Mouse (Mus musculus): Measurements from ENCODE around the gene Gadd45a.

Gadd45a gene

DNA sequence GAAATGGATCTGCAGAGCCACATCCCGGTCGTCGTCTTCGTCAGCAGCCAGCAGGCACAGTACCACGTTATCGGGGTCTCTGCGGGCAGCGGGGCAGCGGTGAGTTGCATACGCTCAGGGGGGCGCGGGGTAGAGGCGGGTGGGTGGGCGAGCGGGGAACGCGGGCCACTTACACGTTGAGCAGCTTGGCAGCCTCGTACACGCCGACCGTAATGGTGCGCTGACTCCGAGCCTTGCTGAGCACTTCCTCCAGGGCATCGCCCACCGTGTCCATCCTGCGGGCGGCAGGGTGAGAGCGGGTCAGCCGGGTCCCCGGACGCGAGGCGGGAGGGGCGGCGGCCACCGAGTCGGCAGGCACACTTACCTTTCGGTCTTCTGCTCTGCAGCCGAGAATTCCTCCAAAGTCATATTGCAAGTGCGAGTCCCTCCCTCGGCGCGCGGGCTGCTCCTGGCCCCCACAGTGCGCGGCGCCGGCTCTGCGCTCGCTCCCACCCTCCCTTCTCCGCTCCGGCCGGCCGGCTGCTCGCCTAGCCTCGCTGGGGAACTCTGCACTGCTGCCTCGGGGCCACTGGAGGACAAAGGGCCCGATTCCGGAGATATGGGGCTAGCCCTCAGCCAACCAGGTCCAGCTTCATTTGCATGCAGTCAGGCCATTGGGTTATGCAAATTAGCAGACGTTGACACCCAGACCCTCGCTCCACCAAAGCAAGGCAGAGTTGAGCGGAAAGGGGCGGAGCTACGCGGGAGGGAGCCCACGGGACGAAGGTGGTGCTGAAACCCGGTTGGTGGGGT lies at the start of gene Gadd45a:
TSS of gene Gadd45a (minus strand) at position 621 of the 792 bp plus-strand sequence.
- Histone ChIP-seq H3K27me3 (ENCODE audit: control insufficient read depth, insufficient read depth, low read length, poor library complexity, severe bottlenecking) (no peaks in the 10 kb centered on the region), H3K36me3 (ENCODE audit: control insufficient read depth, insufficient read depth, low read length, poor library complexity, severe bottlenecking) (no peaks in the 10 kb centered on the region)
- DNase-seq (ENCODE audit: low read depth, low spot score) = peak; percentile 97

DNA sequence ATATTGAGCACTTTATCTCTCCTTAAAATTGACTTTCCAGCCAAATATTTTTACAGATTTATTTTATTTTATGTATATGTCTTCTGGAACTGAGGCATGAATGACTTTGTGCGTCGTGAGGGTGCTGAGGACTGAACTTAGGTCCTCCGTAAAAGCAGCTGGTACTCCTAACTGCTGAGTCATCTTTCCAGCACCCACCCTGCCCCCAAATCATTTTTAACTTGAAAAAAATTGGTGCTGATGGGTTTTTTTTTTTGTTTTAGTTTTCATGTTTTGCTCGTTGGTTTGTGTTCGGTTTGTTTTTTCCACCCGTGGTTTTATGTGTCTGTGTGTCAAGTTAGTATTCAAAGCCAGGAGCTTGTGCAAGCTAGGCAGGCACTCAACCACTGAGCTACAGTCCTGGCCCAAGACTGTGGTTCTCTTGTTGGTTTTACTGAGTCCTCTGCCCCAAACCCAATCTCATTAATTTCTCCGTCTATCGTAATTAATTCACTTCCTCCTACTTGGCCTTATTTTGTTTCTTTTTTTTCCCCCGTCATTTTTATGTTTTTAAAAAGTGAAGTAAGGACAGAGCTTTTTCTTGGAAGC lies 48.7 kb upstream of the Gadd45a start:
- Histone ChIP-seq H3K27me3 (ENCODE audit: control insufficient read depth, insufficient read depth, low read length, poor library complexity, severe bottlenecking) (no peaks in the 10 kb centered on the region), H3K36me3 (ENCODE audit: control insufficient read depth, insufficient read depth, low read length, poor library complexity, severe bottlenecking) (no peaks in the 10 kb centered on the region)
- DNase-seq (ENCODE audit: low read depth, low spot score) = no peak

DNA sequence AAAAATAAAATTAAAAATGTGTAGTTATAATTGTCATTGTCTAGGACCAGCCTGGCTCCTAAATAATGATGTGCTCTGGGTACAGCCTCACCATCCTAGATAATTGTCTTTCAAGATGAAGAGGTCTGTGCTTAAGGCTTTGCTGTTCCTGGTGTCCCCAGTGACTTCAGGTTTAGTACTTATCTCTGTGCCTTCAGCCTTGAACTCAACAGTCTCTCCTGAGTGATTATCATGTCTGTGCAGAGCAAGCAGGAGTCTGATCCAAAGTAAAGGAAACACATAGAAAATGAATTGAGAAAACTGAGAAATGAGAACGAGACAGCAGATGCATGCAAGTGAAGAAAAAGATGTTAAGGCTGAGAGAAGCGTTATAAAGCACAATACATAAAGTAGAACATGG lies 47.2 kb upstream of the Gadd45a start:
- Histone ChIP-seq H3K36me3 (ENCODE audit: control insufficient read depth, insufficient read depth, low read length, poor library complexity, severe bottlenecking) (no peaks in the 10 kb centered on the region), H3K27me3 (ENCODE audit: control insufficient read depth, insufficient read depth, low read length, poor library complexity, severe bottlenecking) (no peaks in the 10 kb centered on the region)
- no peak for DNase-seq (ENCODE audit: low read depth, low spot score)

- no peak for DNase-seq (ENCODE audit: low read depth, low spot score)
- Histone ChIP-seq H3K27me3 (ENCODE audit: control insufficient read depth, insufficient read depth, low read length, poor library complexity, severe bottlenecking) (no peaks in the 10 kb centered on the region), H3K36me3 (ENCODE audit: control insufficient read depth, insufficient read depth, low read length, poor library complexity, severe bottlenecking) (no peaks in the 10 kb centered on the region)
Measured at GRCm38 (mm10) chr6:67081141-67081540, 43.9 kb upstream of the Gadd45a start.

GRCm38 (mm10) chr6:67078076-67078475 lies 40.8 kb upstream of the Gadd45a start:
- DNase-seq (ENCODE audit: low read depth, low spot score) = no peak
- H3K36me3 ChIP-seq (ENCODE audit: control insufficient read depth, insufficient read depth, low read length, poor library complexity, severe bottlenecking) = no peaks in the 10 kb centered on the region
- H3K27me3 ChIP-seq (ENCODE audit: control insufficient read depth, insufficient read depth, low read length, poor library complexity, severe bottlenecking) = no peaks in the 10 kb centered on the region

DNA sequence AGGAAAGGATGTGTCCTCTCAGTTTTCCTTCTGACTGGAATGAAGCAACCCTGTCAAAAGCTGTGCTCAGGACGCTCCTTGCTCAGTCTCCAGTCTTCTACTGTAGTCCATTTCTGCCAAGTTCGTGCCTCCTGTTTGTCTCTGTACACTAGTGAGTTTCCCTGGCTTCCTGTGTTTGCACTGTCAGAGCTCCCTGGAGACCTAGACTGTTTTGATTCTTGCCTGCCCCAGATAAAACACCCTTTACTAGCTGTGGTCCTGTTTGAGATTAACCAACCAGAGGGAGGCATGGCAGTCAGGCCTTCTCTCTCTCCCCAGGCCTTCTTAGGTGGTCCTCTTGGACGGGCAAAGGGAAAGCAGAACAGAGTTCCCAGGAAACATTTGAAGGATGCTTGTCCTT lies 40.2 kb upstream of the Gadd45a start:
- no peaks in the 10 kb centered on the region for H3K27me3 ChIP-seq (ENCODE audit: control insufficient read depth, insufficient read depth, low read length, poor library complexity, severe bottlenecking)
- peak; percentile 42 for DNase-seq (ENCODE audit: low read depth, low spot score)
- H3K36me3 ChIP-seq (ENCODE audit: control insufficient read depth, insufficient read depth, low read length, poor library complexity, severe bottlenecking) = no peaks in the 10 kb centered on the region

- H3K27me3 ChIP-seq (ENCODE audit: control insufficient read depth, insufficient read depth, low read length, poor library complexity, severe bottlenecking) = no peaks in the 10 kb centered on the region
- no peak for DNase-seq (ENCODE audit: low read depth, low spot score)
- H3K36me3 ChIP-seq (ENCODE audit: control insufficient read depth, insufficient read depth, low read length, poor library complexity, severe bottlenecking) = no peaks in the 10 kb centered on the region
Measured at GRCm38 (mm10) chr6:67076348-67076747, 39.1 kb upstream of the Gadd45a start.

- Histone ChIP-seq H3K36me3 (ENCODE audit: control insufficient read depth, insufficient read depth, low read length, poor library complexity, severe bottlenecking) (no peaks in the 10 kb centered on the region), H3K27me3 (ENCODE audit: control insufficient read depth, insufficient read depth, low read length, poor library complexity, severe bottlenecking) (no peaks in the 10 kb centered on the region)
- DNase-seq (ENCODE audit: low read depth, low spot score) = no peak
Measured at GRCm38 (mm10) chr6:67074868-67075267, 37.6 kb upstream of the Gadd45a start.

DNA sequence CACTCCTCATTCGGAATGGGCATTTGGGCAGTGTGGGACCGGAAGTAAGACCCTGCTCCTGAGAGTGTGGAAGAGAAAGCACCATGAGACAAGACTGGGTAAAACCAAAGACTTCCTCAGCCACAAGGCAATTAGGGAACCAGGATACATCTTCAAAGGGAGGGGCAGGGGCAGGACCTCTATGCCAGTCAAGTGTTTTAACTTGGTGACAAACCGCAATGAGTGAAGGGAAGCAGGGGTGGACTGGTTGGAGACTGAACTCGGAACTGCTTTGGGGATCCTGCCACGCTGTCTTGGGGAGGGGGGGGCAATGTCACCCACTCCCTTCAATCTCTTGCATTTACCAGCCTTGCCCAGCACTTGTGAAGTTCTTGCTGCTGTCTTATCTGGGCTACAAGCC lies 36.7 kb upstream of the Gadd45a start:
- Histone ChIP-seq H3K27me3 (ENCODE audit: control insufficient read depth, insufficient read depth, low read length, poor library complexity, severe bottlenecking) (no peaks in the 10 kb centered on the region), H3K36me3 (ENCODE audit: control insufficient read depth, insufficient read depth, low read length, poor library complexity, severe bottlenecking) (no peaks in the 10 kb centered on the region)
- no peak for DNase-seq (ENCODE audit: low read depth, low spot score)

DNA sequence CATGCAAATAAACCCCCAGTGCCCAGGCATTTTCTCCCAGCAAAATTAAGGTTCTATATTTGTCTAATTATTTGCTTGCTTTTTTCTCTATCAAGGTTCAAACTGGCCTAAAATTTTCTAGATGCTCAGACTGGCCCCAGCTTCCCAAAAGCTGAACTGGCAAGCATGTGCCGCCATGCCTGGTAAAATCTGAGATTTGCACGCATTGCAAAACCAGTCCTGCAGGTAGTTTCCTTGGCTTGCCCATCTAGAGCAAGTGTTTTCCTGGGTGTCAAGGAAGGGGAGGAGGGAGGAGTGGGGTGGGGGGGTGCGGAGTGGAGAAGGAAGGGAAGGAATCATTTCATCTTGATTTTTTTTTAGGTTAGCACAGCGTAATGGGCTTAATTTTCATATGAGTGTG lies 36.2 kb upstream of the Gadd45a start:
- no peaks in the 10 kb centered on the region for H3K27me3 ChIP-seq (ENCODE audit: control insufficient read depth, insufficient read depth, low read length, poor library complexity, severe bottlenecking)

DNA sequence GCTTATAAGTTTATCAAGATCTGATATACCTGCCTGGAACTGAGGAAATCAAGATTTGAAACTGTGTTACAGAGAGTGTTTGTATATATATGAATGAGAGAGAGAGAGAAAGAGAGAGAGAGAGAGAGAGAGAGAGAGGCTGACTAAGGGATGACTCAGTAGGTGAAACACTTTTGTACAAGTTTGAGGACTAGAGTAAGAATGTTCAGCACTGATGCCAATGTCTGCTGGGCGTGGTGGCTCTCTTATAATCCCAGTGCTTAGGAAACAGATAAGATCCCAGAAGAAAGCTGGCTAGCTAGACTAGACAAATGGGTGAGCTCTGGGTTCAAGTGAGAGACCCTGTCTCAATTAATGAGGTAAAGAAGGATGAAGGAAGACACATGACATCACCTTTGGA lies 34.4 kb upstream of the Gadd45a start:
- H3K27me3 ChIP-seq (ENCODE audit: control insufficient read depth, insufficient read depth, low read length, poor library complexity, severe bottlenecking) = no peaks in the 10 kb centered on the region
- no peak for DNase-seq (ENCODE audit: low read depth, low spot score)
- H3K36me3 ChIP-seq (ENCODE audit: control insufficient read depth, insufficient read depth, low read length, poor library complexity, severe bottlenecking) = no peaks in the 10 kb centered on the region

More for the DNA sequence above, 36.2 kb upstream of the Gadd45a start:
- DNase-seq (ENCODE audit: low read depth, low spot score) = no peak
- H3K36me3 ChIP-seq (ENCODE audit: control insufficient read depth, insufficient read depth, low read length, poor library complexity, severe bottlenecking) = no peaks in the 10 kb centered on the region

DNA sequence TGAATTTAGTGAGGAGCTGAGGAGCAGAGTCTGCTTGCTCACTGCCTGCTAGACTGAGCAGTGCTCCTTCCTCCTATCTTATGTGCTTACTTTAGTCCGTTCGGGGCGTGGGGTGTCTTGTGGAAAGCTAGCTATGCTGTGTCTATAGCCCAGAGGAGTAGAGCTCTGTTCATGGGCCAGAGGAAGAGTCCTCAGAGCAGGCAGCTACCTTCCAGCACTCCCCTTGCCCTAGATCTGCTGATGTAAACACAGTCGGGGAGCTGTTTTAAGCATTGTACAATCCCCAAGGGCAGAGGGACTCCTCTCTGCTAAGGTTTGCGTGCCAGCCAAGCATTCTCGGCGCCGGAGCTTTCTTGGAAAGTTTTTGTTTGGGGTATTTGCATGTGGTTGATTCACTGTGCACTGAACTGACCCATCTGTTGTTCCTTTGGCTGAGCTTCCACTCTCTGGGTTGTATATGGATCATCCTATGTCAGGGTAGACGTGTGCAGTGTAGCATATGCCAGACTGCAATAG lies 32.6 kb upstream of the Gadd45a start:
- Histone ChIP-seq H3K27me3 (ENCODE audit: control insufficient read depth, insufficient read depth, low read length, poor library complexity, severe bottlenecking) (no peaks in the 10 kb centered on the region), H3K36me3 (ENCODE audit: control insufficient read depth, insufficient read depth, low read length, poor library complexity, severe bottlenecking) (no peaks in the 10 kb centered on the region)
- peak; percentile 49 for DNase-seq (ENCODE audit: low read depth, low spot score)

GRCm38 (mm10) chr6:67069219-67069762 lies 32.0 kb upstream of the Gadd45a start:
- Histone ChIP-seq H3K36me3 (ENCODE audit: control insufficient read depth, insufficient read depth, low read length, poor library complexity, severe bottlenecking) (no peaks in the 10 kb centered on the region), H3K27me3 (ENCODE audit: control insufficient read depth, insufficient read depth, low read length, poor library complexity, severe bottlenecking) (no peaks in the 10 kb centered on the region)
- peak; percentile 42 for DNase-seq (ENCODE audit: low read depth, low spot score)

DNA sequence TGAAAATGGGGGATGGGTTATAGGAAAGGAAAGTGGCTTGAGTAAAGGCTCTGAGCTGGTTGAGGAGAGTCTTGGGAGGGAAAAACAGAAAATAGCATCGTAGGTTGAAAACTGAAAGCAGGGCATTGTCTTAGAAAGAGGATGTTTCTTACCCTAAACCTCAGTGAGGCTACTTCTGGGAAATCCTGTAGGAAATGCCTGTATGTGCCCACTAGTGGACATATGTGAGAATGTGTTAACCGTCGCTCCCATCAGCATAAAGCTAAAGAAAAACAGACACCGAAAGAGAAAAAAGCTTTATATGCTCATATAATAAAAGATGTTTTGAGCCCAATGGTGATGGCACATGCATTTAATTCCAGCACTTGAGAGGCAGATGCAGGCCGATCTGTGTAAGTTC lies 22.8 kb upstream of the Gadd45a start:
- H3K36me3 ChIP-seq (ENCODE audit: control insufficient read depth, insufficient read depth, low read length, poor library complexity, severe bottlenecking) = no peaks in the 10 kb centered on the region
- DNase-seq (ENCODE audit: low read depth, low spot score) = peak; percentile 14
- H3K27me3 ChIP-seq (ENCODE audit: control insufficient read depth, insufficient read depth, low read length, poor library complexity, severe bottlenecking) = no peaks in the 10 kb centered on the region

- no peaks in the 10 kb centered on the region for H3K36me3 ChIP-seq (ENCODE audit: control insufficient read depth, insufficient read depth, low read length, poor library complexity, severe bottlenecking)
- H3K27me3 ChIP-seq (ENCODE audit: control insufficient read depth, insufficient read depth, low read length, poor library complexity, severe bottlenecking) = no peaks in the 10 kb centered on the region
- DNase-seq (ENCODE audit: low read depth, low spot score) = no peak
Measured at GRCm38 (mm10) chr6:67057991-67058696, 20.9 kb upstream of the Gadd45a start.

Measured in splenic B cell, adult 2 months (primary cell).